Mouse (Mus musculus) liver, postnatal 0 days (tissue): ENCODE data around the gene Hsf5.

Experiments used
- CTCF ChIP-seq: sonication (generic); IDR thresholded peaks from 2 replicates; pipeline ENCODE4 v1.5.1; 2016; ENCODE audit warnings: antibody characterized with exemption, low read depth
- EP300 ChIP-seq: IDR thresholded peaks from 2 replicates; pipeline ENCODE4 v1.6.1; 2016; ENCODE audit warnings: antibody characterized with exemption, low read depth, mild to moderate bottlenecking

- TF ChIP-seq EP300 (no peak), CTCF (no peak)
These were observed 47.6 kb downstream of the Hsf5 start for GRCm38 (mm10) chr11:87664521-87664920.
